Mouse (Mus musculus) cerebellum, adult (tissue): Measurements from ENCODE around the gene Fchsd2.

Experiments
- ATAC-seq: cut with Nextera tagmentation; 2 replicates; pipeline ENCODE4 v1.9.2; 2017; ENCODE audit warnings: mild to moderate bottlenecking, moderate library complexity, mixed read lengths; ENCODE audit not compliant: insufficient number of reproducible peaks, low FRiP score, low TSS enrichment

Fchsd2 gene

DNA sequence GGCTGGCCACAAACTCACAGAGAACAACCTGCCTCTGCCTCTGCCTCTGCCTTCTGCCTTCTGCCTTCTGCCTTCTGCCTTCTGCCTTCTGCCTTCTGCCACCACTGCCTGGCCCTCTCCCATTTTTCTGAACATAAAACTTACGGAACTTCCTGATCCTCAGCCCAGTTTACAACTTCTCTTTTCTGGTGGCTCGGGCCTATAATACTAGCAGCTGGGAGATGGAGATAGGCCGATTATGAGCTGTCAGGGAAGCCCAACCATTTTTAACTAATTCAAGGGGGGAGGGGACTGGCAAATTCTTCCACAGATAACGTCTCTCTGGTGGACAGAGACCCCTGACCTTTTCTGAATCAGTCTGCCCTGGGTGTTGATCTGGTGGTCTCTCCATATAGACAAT lies 22.3 kb upstream of the Fchsd2 start:
- no peak for ATAC-seq

DNA sequence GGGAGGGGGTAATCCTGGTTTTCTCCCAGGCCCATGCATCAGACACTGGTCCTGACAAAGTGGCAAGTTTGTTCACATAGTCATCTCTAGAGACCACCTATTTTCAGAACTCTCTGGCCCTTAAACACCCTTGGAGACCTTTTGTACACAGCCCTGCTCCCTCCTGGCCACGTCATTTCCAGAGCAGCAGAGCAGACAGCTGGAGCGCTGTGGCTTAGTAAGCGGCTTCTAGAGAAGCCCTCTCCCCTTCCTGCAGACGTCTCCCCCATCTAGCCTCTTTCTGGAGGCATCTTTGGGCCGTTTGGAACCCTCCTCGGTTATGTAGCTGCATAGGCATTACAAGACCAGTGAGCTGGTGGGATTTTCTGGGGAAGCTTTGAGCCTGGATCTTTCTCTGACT lies 21.6 kb upstream of the Fchsd2 start:
- ATAC-seq, result no peak

DNA sequence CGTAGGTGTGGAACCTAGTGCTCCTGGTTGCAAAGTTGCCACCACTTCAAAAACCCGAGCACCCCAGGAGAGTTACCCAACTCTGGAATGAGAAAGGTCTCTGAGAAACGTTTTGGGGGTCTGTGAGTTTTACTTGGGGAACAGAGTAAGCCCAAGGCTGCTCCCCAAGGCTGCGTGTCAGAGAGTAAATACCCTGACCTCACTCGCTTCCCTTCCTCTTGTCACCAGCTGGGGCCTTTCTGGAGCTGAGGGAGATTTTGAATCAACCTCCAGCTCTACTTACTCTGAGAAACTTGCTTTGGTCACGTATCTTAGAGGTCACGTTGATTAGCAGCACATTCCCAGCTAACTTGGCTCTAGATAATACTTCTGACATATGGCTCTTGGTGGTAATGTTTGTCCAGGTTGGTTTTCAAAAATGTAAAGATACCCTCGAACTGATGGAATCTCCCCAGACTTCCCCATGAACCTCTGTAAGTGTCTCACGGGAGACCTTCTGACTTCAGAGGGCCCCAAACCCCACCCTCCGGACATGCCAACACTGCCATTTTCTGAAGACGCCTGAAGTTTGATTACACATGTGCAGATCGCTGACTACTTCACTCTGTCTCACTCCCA lies 20.4 kb upstream of the Fchsd2 start:
- ATAC-seq, result no peak

DNA sequence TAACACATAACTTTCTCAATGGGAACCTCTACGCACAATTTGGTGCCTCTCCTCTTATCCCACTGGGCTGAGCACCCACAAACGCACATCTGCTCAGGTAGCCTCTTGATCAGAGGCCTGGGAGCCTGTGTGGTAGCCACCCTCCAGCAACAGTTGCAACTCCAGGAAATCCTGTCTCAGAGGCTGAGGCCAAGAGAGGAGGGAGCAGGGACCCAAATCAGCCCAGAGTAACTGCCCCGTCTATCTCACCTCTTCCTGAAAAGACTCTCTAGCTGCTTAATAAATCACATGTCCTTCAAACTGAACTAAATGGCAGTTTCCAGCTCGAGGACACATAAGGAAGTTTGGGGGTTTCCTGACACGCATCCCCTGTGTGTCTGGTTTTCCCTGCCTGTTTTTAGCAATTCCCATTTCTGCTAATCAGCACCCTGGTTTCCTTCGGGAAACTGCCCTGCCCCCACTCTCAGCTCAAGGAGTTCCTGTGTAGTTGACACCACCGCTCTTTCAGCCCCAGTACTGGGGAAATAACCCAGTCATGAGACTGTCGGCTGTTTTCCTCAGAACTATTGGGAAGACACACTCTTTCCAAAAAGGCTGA lies 18.4 kb upstream of the Fchsd2 start:
- ATAC-seq, result no peak

DNA sequence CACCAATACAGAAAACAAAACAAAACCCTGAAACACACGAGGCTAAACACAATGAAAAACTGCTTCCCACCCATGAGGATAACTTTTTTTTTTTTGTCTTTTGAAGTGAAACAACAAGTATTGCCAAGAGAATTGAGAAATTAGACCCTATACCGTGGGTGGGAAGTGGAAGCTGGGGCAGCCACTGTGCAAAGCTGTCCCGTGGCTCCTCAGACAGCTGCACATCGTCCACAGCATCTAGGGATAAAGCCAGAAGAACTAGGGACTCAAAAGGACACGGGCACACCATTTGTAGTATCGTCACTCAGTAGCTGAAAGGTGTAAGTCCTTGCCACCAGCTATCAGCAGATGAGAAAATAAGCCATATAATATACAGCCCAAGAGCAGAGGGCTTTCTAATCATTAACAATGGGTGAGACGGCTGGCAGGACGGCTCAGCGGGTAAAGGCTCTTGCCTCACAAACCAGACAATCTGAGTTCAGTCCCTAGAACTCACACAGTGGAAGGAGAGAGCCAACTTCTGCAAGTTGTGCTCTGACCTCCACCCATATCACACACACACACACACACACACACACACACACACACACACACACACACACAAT lies 9.0 kb upstream of the Fchsd2 start:
- ATAC-seq, result no peak

DNA sequence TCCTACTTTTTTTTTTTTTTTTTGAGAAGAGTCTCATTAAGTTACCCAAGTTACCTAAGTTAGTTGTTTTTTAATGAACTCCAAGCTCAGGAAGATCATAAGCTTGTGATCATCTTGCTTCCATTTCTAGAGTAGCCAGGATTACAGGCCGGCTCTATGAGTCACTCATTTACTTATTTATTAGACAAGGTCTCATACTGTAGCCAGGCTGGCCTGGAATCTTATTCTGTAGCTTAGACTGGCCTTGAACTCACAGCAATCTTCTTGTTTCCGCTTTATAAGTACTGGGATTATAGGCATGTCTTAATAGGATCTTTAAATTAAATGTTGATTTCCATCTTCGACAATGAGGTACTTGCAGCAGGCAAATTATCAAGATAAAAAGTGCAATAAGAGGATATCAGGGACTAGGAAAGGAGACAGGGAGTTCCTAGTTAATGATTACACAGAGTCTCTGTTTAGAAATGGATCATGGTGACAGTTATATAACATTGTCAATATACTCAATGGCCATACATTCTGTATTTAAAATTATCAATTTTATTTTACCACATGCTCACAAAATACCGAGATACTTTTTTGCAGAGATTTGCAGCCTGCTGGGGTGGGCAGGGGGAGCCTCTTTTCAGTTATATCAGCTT lies 7.7 kb upstream of the Fchsd2 start:
- no peak for ATAC-seq

DNA sequence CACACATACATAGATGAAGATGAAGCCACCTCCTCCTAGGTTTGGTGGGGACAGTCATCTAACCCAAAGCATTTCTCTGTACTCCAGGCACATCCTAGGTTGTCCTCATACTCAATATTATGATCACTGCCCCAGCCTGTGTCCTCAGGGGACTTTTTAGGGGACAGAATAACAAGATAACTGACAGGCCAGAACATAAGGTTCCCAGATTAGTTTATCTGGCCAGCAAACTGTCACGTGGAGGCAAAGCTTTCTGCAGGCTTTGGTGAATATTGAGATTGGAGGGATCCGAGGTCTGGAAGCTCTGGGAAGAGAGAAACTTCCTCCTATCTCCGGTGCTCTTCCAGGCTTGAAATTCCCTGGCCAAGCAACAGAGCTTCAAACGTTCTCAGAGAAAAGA lies 6.9 kb upstream of the Fchsd2 start:
- no peak for ATAC-seq

DNA sequence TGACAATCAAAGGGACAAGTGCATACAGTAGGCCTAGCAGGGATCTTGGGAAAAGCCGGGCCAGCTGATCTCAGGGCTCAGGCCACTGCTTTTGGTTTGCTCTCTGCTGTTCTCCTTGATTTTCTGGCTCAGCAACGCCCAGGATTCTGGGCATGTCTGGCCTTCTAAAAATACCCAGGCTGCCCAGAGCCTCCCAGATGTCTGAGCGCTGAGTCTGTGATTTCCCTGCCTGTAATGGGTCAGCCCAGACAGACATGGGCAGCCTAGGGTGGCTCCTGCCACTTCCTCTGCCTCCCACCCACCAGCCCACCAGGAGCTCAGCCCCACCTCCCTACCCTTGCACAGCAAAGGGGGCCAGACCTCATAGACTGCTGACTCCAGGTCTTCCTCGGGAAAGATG lies 4.0 kb upstream of the Fchsd2 start:
- no peak for ATAC-seq

DNA sequence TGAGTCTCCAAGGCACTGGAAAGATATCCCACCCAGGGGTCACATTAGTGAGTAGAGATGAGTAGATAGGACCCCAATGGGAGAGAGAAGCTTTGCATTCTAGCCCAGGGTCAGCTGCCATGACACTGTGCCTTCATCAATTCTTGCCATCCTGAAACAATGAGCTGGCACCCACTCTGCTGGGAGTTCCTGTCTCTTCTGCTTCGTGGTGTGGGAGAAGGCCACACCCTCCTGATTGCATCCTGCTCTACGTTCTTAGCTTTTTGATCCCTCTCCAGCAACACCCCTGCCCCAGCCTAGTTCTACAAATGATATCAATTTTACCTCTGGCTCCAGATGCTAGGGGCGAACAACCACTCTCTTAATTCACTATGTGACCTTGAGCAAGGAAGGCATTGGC lies 3.4 kb upstream of the Fchsd2 start:
- ATAC-seq, result no peak

DNA sequence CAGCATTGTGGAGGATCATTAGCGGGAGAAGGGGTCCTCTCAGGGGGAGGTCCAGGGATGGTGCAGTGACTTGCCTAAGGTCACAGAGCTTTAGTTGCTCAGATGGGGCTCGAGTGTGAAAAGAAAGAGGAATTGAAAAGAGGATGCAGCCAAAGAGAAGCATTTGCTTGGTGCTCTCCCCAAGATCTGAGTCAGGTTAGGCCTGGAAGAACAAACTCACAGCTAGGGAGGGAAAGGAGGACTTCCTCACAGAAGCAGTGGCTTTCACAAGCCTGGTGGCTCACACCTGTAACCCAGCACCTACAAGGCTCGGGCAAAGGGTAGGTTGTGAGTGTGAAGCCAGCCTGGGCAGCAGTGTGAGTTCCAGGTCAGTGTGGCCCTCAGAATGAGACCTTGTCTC lies 568 bp downstream of the Fchsd2 start:
- no peak for ATAC-seq

DNA sequence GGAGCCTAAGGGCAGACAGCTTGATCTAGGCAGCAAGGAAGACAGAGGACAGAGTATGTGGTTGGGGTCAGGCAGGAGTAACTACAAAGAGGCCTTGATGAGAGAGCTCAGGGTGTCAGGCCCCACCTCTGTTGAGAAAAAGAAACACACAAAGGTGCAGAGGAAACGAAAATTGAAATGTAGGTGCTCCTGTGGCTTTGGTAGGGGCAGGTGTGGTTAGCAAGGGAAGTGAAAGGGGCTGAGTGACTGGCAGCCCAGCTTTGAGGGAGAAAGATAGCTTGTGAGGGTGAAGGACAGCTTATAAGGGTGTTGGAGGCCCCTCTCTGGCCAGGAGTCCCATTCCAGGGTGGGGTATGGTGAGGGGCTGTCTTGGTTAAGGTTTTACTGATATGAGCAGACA lies 2.1 kb downstream of the Fchsd2 start:
- no peak for ATAC-seq

DNA sequence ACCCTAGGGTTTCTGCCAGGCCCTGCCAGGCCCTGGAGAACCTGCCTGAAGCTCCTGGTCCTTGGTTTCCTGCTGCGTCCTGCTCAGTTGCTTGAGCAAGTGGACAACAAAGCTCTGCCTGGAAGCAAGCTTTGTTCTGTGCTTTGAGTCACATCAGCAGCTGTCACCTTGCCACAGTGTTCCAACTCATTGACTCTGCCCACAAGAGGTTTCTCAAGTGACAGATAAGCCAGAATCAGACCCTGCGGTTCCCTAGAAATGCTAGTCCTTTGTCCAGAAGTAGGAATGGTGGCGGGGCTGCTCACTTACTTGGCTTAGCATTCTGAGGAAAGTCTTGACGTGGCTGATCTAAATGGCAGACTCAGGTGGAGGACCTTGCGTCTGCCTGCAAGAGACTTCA lies 2.9 kb downstream of the Fchsd2 start:
- no peak for ATAC-seq

DNA sequence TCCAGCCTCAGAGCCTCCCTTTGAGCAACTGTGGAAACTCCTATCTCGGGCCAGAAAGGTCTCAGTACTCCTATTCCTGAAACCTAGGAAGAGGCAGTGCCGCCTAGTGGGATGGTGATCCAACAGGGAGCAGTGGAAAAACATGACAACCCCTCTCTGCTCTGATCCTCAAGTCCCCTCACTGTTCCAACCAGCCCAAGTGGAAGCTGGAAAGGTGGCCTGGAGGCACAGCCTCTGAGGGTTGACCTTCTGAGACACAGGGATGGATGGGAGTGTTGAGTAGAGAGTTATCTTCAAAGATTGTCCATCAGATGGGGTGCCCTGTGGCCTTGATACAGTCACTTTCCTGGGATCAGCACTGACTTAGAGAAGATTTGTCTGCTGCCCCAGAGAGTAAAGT lies 3.9 kb downstream of the Fchsd2 start:
- no peak for ATAC-seq

DNA sequence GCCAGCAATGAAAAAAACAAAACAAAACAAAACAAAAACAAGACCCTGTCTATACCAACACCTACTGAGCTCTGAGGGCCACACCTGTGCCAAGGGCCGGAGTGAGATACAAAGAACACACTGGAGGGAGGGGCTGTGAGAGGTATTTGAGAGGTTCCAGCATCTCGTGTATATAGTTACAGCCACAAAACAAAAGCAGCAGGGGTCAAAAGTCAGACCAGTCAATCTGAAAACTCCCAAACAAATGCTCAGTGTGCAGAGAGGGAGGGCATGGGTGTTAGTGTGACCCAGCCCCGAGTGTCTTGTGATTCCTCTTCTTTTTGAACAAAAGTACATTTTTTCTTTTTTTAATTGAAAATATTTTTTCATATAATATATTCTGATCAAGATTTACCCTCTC lies 4.4 kb downstream of the Fchsd2 start:
- no peak for ATAC-seq

DNA sequence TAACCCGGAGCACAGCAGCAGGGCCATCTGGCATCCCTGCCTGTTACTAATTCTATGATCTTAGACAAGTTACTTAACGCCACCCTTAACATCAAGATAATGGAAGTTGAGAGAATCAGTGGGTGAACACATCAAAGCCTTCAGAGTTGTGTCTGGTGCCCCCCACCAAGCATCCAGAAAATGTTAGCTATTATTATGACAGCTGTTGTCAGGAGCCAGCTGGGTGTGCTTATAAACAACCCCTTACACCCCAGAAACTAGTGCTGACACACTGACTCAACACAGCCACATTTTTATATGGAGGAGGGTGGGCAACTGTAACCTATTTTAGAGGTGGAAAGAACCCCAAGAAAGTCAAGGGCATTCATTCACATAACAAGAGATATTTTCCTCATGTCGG lies 7.3 kb downstream of the Fchsd2 start:
- ATAC-seq, result no peak

DNA sequence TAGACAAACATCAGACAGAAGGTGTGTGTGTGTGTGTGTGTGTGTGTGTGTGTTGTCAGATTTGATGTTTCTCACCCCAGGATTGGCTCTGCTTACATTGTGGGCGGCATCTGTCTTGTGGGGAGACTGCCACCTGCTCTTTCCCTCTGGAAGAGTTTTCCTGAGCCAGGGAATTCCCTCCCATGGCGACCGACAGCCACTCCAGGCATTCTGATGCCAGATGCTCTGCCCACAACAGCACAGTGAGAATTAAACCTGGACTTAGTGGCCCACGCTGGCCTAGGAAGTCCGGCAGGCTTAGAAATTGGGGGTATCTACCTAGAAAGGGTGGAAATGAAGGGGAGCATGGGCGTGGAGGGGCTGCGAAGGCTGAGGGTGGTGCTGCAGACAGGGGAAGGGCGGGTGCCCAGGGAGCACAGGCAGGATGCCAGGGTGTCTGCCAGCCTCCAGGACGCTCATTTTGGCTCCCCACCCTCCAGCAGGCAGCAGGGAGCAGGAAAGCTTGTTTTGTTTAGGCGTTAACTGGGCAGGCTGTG lies 8.6 kb downstream of the Fchsd2 start:
- peak; percentile 75; the same call in 1 of the 2 replicates for ATAC-seq

DNA sequence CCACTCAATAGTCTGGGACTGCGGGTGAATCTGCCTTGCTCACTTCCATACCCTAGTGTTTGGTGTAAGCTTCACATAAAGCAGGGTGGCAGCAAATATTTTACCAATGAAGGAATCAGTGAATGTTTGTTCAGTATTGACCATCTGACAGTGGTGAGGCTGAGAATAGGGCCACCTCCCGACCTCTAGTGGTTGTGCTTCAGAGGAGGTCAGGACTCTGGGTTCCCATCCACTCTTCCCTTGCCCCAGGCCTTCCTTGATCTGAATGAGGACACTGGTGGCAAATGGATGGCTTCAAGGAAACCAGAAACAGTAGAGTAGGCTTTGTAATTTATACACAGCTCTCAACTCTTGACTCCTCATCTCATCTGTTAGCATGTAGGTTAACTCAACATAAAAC lies 14.0 kb downstream of the Fchsd2 start:
- no peak for ATAC-seq

DNA sequence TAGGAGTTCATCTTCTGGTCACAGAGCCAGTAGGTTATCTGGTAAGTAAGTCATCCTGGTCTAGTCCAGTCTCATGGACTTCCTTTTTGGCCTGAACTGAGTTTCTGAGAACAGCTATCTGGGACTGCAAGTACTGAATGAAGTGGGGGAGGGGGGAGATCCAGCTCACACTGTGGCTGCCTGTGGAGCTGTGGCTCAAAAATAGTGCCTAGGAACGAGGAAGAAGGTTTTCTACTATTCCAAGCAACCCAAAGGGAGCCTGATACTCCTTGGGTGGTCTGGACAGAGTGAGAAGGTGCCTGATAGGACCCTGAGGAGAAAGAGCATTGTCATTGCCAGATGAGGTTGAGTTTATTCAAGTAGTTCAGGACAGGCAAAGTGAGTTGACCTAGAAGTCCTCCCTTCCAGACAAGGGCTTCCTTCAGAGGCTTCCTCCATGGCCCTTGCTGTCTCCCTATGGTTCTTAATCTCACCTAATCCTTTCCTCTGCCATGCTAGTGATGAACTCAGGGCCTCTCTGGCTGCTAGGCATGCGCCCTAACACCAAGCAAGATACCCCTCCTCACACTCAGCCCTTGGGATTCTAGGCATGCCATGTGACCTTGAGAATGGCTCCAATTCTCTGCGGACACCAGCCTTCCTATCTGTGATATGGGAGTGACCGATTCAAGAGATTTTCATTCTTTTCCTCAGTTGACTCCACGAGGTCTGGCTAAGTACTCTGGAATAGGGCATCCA lies 14.6 kb downstream of the Fchsd2 start:
- ATAC-seq, result no peak

DNA sequence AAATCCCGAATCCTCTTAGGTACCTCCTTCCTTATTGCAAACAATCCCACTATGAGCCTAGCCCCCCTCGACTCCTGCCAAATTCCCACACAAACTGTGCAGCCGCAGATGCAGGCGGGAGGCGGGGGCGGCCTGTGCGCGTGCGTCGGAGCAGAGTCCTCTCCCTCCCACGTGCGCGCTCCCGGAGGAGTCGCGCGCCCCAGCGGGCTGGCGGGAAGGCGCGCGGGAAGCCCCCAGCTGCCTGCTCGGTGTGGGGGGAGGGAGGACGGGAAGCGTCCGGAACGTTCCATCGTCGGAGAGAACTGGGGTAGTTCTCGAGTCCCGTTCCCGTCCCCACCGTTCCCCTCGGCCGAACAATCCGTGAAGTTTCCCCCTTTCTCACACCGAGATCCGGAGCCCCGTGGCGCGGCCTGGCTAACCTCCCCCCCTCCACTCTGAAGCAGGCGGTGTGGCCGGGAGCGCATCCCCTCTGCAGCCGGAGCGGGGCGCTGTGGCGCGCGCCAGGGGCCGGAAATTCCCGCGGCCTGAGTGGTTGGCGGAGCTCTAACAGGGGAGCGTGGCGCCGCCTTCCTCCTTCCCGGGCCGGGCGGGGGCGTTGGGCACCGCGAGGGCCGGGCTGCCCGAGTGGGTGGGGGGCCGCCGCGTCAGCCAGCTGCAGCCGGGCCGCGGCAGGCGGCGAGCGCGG lies 15.4 kb downstream of the Fchsd2 start:
- ATAC-seq, result peak; percentile 94

DNA sequence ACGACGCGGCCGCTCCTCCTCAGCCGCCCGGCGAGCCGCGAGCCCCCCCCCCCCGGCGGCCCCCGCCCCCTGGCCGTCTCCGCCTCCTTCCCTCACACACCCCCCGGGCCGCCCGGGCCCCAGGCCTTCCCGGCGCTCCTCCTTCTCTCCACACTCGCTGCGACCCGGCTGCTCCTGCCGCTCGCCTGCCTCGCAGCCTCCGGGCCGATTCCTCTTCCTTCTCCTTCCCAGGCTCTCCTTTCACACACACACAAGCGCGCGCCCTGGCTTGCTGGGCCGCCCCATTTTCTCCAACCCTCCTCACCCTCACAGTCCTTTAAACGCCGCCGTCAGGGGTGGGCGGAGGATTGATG lies 16.0 kb downstream of the Fchsd2 start:
- ATAC-seq, result peak; percentile 54
